ENCODE assay signal across 15 mouse cellular contexts in the genomic region with DNA sequence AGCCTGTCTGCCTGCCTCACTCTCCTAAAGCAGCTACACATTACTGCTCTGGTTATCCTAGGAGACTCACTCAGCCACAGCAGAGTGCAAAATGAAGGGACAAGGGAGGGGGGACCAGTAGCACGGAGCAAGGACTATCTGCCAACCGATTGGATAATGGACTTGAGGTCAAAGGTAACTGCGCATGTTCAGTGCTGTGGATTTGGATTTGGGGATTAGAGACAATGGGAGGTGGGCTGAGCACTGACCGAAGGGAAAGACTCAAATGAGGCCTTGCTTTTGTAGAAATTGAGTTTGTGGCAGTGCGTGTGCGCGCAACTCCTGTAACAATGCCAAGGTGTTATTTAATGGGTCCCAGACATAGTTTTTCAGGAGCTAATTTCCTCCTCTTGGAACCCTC.
"Had no signal": no experiment of that assay in that cellular context is flagged by ENCODE, and none has a peak within 500 bp of the region (broad histone marks: within the 10 kb centered on the region; RNA-seq: fewer than 3 reads in every experiment).

No protein-coding gene starts in this region.

- H3K27me3 ChIP-seq: midbrain, embryonic 15.5 days had no signal

- H3K9me3 ChIP-seq: midbrain, embryonic 13.5 days; midbrain, embryonic 15.5 days; neural tube, embryonic 12.5 days; stomach, embryonic 15.5 days had no signal

- H3K36me3 ChIP-seq: midbrain, embryonic 13.5 days; midbrain, embryonic 15.5 days; neural tube, embryonic 12.5 days; stomach, embryonic 15.5 days had no signal

- DNase-seq: lung, adult 18-20 months; lung, embryonic 14.5 days; lung, postnatal 14 days; lung, postnatal 36 days; right cerebral cortex, postnatal 14 days; thymus, adult 2 months; thymus, postnatal 25 days; thymus, postnatal 4 days had no signal

- H3K27ac ChIP-seq: macrophage; midbrain, embryonic 13.5 days; midbrain, embryonic 15.5 days; neural tube, embryonic 12.5 days; stomach, embryonic 15.5 days; stomach, postnatal 0 days had no signal

- H3K4me2 ChIP-seq: lung, embryonic 14.5 days; midbrain, embryonic 13.5 days; midbrain, embryonic 15.5 days; neural tube, embryonic 12.5 days; stomach, embryonic 15.5 days had no signal

- ATAC-seq: midbrain, embryonic 13.5 days; midbrain, embryonic 15.5 days had no signal

- H3K4me1 ChIP-seq: neural tube, embryonic 12.5 days; stomach, embryonic 15.5 days had no signal

- H3K9ac ChIP-seq: lung, embryonic 14.5 days; midbrain, embryonic 13.5 days; midbrain, embryonic 15.5 days; neural tube, embryonic 12.5 days; stomach, embryonic 15.5 days had no signal

- H3K4me3 ChIP-seq: megakaryocyte, embryonic 14.5 days; midbrain, embryonic 13.5 days; midbrain, embryonic 15.5 days; neural tube, embryonic 12.5 days; stomach, embryonic 15.5 days had no signal
